Mouse (Mus musculus) hindlimb bud, embryonic 11.5 days (tissue): Measurements from ENCODE around the gene Mpdu1.
A peak's percentile ranks its signal among the peaks of the same experiment; 100 is the strongest.
"Not testable (repeated sequence)": the region's sequence is repeated elsewhere in the genome, so short reads cannot be mapped to it uniquely, and the experiment has no call there.

Experiments
- DNase-seq: peaks from one replicate; pipeline ENCODE4 v3.0.0-alpha.2; 2012; ENCODE audit warnings: low read depth, low spot score; ENCODE audit errors: extremely low spot score

Gene Mpdu1

DNA sequence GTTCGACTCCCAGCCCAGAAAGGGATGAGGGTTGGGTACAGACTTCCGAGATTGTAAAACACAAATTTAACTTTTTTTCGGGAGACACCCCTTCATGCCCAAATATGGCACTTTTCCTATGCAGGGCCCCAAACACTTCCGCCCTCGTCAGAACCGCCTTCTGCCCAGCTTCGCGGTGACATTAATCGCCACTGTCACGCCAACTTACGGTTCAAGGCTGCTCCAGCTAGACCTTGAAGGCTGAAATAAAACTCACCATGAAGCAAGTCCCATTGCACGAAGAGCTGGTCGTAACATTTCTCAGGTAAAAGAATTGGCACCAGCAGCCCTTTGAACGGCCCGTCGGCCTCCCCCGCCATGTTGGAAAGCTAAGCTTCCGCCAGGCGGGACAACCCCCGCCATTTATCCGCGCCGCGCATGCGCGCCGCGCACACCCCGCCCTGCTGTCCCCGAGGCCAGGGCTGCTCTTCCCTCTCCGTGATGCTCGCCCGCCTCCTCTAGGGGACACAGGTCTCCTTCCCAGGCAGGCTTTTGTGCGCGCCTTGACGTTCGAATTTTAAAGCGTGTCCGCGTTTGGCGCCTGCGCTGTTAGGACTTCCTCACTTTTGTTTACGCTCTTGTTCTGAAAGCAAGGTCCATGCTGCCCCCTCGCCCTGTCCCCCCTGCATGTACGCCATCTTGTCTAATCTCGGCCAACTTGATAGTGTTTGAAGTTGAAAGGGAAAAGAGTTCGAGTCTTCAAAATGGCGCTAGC, at the start of gene Mpdu1:
Gene Mpdu1, minus strand, starts transcription at position 430 of the 754 bp plus-strand sequence.
- peak; percentile 94 for DNase-seq

DNA sequence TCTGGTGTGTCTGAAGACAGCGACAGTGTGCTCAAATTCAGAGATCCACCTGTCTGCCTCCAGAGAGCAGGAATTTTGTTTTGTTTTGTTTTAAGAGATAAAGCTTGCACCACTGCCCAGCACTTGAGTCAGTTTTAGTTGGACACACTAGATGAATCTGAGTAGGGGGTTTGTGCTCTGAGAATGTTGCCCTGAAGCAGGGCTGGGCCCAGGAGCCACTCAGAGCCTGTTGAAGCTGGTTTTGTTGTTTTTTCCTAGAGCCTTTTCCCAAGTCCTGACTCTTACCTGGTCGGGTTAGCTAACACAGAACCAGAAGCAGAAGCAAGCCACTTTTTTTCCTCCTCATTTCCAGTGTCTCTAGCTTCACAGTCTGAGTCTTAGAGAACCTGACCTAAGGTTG, 48.6 kb upstream of the Mpdu1 start:
- DNase-seq = no peak

DNA sequence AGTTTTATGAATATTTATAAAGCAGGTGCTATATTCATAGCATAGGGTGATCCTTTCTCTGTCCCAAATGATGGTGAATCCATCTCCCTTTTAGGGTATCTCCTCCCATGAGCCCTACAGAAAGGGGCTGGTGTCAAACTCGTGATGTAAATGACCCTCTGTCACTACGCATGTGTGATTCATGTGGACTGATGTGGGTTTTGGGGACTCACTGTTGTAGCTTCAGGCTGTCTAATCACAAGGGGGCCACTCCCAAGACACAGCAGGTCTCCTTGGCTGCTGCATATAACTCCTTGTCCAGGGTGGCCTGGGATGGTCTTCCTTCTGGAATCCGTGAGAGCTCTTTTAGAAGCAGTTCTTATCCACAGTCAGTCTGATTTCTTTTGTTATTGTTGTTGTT, 48.0 kb upstream of the Mpdu1 start:
- no peak for DNase-seq

DNA sequence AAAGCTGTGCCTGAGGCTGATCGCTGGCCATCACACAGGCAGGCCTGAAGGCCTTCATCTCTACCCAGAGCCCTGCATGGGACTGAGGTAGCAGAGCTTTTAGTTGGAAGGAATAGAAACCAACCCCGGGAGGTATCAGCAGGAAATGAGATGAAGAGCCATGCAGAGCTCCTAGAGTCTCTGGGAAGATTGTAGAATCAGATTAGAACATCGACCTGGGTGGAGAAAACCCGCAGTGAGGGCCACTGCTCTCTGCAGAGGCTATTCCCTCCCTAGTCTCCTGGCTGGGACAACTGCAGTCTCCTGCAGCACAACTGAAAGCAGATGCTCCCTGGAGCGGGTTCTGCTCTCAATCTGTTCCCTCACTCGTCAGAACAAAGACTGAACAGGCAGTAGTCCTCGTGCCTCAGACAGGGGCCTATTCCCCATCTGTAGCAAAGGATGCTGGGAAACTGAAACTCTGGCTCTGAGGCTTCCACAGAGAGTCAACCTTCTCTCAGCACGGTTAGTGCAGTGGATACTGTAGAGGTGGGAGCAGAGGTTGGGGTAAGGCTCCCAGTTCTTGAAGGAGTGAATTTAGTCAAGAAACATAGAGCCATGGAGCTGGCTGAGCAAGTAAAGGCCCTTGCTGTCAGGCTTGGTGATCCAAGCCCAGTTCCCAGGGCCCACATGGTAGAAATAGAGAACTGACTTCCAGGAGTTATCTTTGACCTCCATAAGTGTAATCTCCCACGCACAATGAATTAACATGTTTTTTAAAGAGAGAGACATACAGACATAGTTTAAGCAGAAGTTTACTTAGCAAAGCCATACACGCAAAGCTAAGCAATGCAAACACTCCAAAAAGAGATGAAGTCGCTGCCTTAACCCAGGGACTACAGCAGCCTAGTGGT, 47.4 kb upstream of the Mpdu1 start:
- no peak for DNase-seq

DNA sequence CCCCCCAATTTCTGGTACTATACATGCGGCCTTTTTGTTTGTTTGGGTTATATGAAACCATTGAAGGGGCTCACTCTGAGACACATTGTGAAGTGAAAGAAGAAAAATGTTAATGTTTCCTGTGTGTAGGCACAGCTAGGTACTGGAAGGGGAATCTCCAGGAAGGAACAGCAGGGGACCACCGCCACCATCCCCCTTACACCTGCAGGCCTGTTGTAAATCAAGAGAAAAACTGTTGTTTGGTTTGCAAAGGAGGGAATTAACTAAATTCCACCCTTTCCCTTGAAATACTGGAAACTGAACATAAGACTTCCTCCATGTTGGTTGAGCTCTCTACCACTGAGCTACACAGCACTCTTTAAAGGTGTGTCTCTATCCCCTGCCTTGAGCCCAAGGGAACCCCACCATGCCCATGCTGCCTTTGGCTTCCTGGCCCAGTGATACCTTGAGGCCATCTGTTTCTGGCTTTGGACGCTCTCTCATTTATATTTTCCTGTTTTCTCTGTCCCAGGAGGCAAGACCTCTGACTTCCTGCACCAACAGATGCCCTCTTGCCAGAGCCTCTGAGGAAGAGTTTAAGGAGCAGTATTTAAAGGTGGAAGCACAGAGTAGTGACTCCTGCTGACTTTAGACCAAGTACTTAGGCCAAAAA, 46.3 kb upstream of the Mpdu1 start:
- no peak for DNase-seq

DNA sequence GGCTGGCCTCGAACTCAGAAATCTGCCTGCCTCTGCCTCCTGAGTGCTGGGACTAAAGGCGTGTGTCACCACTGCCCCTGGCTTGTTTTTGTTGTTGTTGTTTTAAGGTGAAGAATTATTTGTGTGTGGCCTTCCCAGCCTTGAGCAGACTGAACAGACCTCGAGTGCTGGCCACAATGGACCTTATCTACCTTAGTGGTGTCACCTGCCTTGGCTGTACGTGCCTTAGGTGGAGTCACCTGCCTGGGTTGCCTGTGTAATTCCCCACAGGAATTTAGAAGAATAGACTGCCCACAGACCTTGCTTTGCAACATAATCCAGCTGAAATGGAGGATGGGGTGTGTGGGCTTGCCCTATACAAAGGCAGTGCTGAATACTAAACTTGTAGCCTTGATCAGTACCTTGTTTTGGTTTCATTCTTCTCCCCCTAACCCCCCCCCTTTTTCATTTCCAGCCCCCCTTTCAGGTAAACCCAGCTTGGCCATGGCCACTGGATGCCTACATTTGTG, 45.5 kb upstream of the Mpdu1 start:
- DNase-seq = no peak

DNA sequence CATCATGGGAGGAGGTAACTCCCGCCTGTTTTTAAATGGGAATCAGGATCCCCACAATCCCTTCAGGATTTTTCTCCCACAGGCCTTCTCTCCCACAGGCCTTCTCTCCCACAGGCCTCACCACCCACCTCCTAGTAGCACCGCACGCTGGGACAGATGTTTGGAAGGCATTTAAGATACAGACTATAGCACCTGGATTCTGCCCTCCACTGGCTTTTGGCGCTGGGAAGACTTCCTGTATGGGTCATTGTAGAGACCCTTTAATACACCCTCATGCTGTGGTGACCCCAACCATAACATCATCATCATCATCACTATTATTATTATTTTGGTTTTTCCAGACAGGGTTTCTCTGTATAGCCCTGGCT, 45.0 kb upstream of the Mpdu1 start:
- no peak for DNase-seq

DNA sequence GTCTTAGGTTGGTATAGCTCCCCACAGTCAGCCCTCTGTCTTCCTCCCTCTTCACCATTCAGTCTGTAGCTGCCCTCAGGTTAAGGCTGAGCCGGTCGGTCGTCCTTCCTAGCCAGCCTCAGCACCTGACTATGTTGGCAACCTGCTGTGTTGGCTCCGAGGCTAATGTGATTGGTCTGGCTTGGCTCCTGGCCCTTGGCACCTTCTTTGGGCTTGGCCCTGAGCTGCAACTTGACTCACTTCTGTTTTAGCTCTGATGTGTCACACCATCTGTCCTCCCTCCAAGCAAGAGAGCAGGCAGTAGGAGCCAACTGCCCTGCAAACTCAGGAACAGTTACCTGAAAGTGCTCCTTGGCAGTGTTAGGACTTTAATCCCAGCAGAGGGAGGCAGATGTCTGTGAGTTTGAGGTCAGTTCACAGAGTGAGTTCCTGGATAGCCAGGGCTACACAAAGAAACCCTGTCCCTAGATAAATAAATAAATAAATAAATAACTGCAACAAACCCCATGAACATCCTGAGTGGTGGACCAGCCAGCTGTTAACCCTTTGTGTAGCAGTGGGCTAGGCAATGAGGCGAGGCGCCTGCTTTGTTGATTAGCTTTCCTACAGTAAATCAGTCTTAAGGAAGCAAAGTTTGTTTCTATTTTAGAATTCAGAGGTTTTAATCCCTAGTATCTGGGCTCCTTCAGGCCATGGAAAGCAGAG, 44.5 kb upstream of the Mpdu1 start:
- DNase-seq = no peak

DNA sequence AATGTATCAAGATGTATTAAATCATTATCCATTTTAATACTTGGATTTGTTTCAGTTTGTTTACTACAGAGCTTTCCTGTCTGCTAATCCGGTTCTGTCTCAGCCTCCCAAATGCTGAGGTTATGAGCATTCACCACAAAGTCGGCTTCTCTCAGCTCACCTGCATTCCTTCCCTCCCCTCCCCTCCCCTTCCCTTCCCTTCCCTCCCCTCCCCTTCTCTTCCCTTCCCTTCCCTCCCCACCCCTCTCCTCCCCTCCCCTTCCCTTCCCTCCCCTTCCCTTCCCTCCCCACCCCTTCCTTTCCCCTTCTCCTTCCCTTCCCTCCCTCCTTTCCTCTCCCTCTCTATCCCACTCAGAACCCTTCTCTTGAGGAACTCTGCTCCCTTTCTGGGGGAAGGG, 42.2 kb upstream of the Mpdu1 start:
- DNase-seq = no peak

DNA sequence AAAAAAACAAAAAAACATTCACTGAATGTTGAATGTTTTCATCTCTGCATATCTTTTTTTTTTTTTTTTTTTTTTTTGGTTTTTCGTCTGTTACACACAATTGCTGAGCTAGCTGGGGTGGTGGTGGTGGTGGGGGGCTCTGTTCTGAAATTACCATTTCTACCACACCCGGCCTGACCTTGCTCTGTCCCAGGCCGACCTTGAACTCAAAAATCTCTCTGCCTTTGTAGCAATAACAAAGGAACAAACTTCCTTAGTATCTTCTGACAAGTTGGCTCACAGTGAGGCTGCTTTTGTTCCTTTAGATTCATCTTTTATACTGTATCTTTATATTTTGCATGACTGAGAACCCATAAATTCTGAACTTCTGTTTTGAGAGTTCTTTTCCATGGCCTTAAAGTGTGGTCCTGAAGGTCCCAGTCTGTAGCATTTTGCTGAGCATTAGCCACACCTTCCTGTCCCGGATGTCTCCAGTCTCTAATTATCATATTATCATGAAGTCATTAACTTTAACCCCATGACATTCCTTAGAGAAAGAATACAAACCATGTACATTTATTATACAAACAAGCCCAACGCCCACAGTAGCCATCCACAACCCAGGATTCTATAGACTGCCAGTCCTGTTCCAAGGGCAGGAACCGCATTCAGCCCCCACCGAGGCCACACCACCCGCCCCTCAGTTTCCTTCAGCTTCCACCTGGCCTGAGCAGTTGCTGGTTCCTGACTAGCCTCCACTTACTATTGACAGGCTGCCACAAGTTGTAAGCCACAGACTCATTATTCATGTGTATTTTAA, 41.6 kb upstream of the Mpdu1 start:
- no peak for DNase-seq

DNA sequence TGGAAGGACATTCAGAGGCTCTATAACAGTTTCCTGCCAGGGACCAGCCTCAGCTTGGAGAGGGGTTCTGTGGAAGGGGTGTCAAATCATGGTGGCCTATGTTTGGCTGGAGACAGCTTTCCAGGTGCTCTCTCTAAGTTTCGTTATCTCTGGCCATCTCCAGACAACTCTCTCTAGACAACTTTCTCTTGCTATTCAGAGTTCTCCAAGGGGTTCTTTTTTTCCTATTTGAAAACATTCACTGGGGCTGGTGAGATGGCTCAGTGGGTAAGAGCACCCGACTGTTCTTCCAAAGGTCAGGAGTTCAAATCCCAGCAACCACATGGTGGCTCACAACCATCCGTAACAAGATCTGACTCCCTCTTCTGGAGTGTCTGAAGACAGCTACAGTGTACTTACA, 40.9 kb upstream of the Mpdu1 start:
- DNase-seq = not testable (repeated sequence)

DNA sequence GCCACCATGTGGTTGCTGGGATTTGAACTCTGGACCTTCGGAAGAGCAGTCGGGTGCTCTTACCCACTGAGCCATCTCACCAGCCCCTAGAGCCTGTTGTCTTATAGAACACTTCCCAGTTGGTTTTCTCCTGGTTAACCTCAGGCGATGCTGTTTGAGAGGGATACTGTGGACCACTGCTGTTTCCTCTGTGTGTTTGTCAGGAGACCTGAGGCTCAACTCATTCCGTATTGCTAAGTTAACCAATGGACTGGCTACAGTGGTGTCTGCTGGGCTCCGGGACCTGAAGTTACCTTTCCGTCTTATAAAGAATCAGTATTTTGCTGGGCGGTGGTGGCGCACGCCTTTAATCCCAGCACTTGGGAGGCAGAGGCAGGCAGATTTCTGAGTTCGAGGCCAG, 40.4 kb upstream of the Mpdu1 start:
- DNase-seq = not testable (repeated sequence)

DNA sequence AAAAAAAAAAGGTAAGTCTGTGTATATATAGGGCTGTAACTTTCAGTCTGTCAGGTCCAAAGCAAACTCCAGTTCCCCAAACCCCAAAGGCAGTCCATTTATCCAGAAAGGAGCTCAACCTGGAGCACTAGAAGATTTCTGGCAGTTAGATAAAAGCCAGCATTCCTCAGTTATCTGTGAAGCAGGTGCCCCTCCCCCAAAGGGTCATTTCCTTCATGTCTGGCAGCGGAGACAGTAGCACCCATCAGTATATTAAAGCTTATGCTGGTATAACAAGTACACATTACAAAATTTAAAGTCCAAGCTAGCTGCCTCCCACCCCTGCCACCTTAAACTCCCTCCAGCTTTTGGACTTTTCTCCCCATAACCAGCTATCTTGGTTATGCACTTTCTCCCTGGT, 37.2 kb upstream of the Mpdu1 start:
- DNase-seq = no peak

DNA sequence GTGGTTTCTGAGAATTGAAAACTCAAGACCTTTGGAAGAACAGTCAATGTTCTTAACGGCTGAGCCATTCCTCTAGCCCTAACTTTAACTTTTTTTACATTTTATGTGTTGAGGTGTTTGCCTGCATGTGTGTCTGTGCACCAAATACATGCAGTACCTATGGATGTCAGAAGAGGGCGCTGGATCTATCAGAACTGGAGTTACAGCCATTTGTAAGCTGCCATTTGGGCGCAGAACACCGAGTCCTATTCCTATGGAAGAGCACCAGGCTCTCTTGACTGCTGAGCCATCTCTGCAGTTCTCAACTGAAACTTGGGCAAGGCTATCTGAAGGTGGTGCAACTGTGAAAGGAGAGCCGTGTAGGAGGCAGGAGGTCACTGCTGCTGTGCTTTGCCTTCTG, 36.1 kb upstream of the Mpdu1 start:
- no peak for DNase-seq

DNA sequence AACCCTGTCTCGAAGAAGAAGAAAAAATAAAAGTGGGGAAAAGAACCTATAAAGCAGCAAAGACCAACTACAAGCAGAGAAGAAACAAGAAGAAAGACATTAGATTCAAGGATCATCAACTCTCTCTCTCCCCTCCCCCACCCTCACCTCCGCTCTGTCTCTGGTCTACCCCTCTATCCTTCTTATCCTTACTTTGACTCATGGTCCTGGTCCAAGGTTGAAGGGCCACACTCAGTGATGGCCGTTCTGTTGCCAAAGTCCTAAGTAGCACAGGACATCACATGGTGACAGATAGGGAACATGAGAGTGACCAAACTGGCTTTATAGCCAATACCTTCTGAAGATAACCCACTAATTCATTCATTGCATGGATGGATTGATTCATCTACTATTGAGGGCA, 35.0 kb upstream of the Mpdu1 start:
- no peak for DNase-seq

DNA sequence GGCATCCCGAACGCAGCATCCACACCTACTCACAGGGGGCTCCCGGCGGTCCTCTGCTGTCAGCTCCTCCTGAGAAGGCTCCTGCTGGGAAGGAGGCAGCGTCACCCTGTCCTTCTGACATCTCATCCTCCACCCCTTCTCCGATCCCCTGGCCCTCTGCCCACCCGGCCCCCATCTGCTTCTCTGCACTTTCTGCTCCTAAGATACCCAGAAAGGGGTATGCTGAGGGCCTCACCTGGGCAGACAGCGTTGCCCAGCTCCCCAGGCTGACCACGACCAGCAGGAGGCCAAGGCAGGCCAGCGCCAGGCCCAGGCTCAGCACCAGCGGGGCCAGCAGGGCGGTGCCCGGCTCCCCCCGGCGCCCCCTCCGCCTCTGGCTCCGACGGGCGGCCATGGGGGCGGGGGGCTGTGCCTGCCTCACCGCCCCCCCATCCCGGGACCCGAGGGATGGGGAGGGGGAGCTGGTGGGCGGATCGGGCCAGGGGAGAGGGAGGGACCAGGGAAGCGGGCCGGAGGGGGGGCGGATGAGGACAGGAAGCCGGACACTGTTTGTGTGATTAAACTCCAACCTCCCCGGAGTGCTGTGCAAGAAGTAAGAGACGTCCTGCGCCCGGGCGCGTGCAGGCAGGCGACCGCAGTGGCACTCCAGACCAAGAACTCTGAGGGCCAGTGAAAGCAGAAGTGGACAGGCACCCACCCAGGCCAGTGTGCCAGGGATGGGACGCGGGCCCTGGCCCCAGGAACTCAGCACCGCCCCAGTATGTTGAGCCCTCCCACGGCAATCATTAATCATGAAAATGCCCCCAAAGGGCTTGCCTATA, 33.1 kb upstream of the Mpdu1 start, which contains the start of the genes Tnfsf12 and Tnfsfm13:
Gene Tnfsf12, minus strand, starts transcription at position 489 of the 821 bp plus-strand sequence.
Gene Tnfsfm13, minus strand, starts transcription at position 738 of the 821 bp plus-strand sequence.
- no peak for DNase-seq

DNA sequence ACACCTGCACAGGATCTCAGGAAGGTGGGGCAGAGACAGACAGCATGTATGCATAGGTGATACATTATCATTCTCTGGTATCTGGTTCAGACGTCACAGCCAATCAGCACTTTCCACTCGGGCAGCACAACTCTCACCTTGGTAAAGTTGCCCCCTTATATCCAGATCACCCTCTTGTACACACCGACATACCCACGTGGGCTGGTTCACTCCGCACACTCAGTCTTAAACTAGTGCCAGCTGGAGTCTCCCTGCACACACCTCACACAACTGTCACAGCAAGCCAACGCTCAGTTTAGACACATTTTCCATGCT, 32.6 kb upstream of the Mpdu1 start:
- no peak for DNase-seq

DNA sequence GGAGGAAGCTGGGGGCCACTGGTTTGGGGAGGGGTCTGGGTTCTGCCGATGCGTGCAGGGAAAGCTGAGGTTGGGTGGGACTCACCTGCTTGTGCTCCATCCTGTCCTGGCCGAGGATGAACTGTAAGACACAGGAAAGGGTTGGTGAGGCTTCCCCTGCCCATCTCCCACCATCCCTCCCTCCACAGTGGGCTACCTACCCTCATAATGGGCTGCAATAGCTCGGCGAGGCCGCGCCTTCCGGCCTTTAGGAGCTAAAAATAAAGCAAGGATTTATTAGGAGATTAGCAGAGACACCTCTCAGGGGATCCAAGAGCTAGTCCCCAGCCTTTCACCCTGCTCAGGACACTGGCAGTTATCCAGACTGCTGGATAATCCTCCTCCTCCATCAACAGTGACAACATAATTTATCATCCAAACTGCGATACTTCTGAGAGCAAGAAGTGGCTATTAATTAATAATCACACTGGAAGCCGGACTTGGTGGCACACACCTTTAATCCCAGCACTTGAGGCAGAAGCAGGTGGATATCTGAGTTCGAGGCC, 31.1 kb upstream of the Mpdu1 start:
- DNase-seq = no peak

DNA sequence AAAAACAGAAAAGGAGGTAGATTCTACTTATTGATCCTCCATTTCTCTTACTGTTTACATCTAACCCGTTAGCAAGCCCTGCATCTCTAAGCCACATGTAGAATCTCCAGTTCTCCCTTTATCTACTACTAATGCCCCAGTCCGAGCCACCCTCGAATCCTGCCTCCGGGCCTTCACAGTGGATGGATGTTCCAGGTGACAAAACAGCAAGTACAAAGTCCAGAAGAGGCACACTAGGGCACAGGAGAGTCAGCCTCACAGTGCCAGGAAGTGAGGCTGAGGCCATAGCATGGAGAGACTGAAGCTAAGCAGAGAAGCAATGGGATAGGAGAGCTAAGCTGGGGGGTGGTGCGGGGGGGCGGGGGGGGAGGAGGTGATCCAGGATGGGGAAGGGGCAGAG, 30.4 kb upstream of the Mpdu1 start:
- no peak for DNase-seq
